Mouse (Mus musculus) gastrocnemius, postnatal 25 days (tissue): ENCODE results near the gene Nfkb1. TPM values are rescaled to one million over a fixed set of nuclear protein-coding genes. Genes with fewer than 3 reads are reported as not detected.

Source experiments
- total RNA-seq, 2 experiments: library from RNA; stranded (reverse); gene quantifications; 1 replicate in 1 of 2; 2 replicates in 1 of 2; pipeline ENCODE4 v1.2.3; 2021

Nfkb1 gene
- total RNA-seq, 2 experiments from 2014 or later = 18.2 to 18.8 TPM

Other genes with a start within 250 kb of the Nfkb1 start
- gene Manba, start 205.9 kb downstream of the Nfkb1 start, total RNA-seq = 1 to 10 TPM; 4.1 to 4.7 TPM
- under 1 TPM; 0.59 to 0.88 TPM for gene Slc39a8, start 133.7 kb upstream of the Nfkb1 start, total RNA-seq